Mouse (Mus musculus) frontal cortex, postnatal 25 days (tissue): ENCODE results near the gene Sars.

ENCODE experiments used
- DNase-seq, 2 experiments: peaks; one replicate each; pipeline ENCODE4 v3.0.0; 2022; ENCODE audit warnings: low spot score in 2 of 2

Gene Sars

GRCm38 (mm10) chr3:108424944-108425623 is 19.9 kb downstream of the Sars start:
- DNase-seq = no peak

GRCm38 (mm10) chr3:108423844-108424801 is 20.9 kb downstream of the Sars start:
- no peak for DNase-seq

- DNase-seq = no peak
Observed at GRCm38 (mm10) chr3:108423006-108423405, 22.0 kb downstream of the Sars start.

GRCm38 (mm10) chr3:108415831-108416223 is 29.2 kb downstream of the Sars start:
- peak; percentile 71 to 73 for DNase-seq

GRCm38 (mm10) chr3:108414857-108415830 is 29.9 kb downstream of the Sars start, which contains the start of gene Celsr2:
Gene Celsr2 (minus strand): TSS chr3:108415552.
- peak in 1 of 2 experiments; percentile 43 for DNase-seq

- no peak for DNase-seq
Observed at GRCm38 (mm10) chr3:108413634-108414360, 31.2 kb downstream of the Sars start.

GRCm38 (mm10) chr3:108411754-108412121 is 33.3 kb downstream of the Sars start:
- DNase-seq = no peak

GRCm38 (mm10) chr3:108411026-108411753 is 33.8 kb downstream of the Sars start:
- DNase-seq = no peak

GRCm38 (mm10) chr3:108410359-108410714 is 34.7 kb downstream of the Sars start:
- no peak for DNase-seq

GRCm38 (mm10) chr3:108409656-108410358 is 35.2 kb downstream of the Sars start:
- no peak for DNase-seq

- DNase-seq = no peak
Observed at GRCm38 (mm10) chr3:108408517-108409008, 36.4 kb downstream of the Sars start.

GRCm38 (mm10) chr3:108406306-108406885 is 38.6 kb downstream of the Sars start:
- no peak for DNase-seq

GRCm38 (mm10) chr3:108405536-108406305 is 39.3 kb downstream of the Sars start:
- no peak for DNase-seq

- DNase-seq = no peak
Observed at GRCm38 (mm10) chr3:108402528-108402920, 42.5 kb downstream of the Sars start.

- peak; percentile 62 to 66 for DNase-seq
Observed at GRCm38 (mm10) chr3:108401692-108402527, 43.1 kb downstream of the Sars start.

- no peak for DNase-seq
Observed at GRCm38 (mm10) chr3:108400442-108400841, 44.6 kb downstream of the Sars start.

- no peak for DNase-seq
Observed at GRCm38 (mm10) chr3:108398281-108398680, 46.7 kb downstream of the Sars start.
